Mouse (Mus musculus) lung, embryonic 15.5 days (tissue): ENCODE measurements around the gene Gpr82. TPM values are rescaled to one million over a fixed set of nuclear protein-coding genes. Genes with fewer than 3 reads are reported as not detected.

Source experiments
- ATAC-seq: fragments of 200-750 bp; cut with Nextera tagmentation; 2 replicates; pipeline ENCODE4 v1.8.0; 2017; ENCODE audit warnings: moderate number of reproducible peaks, borderline replicate concordance; ENCODE audit not compliant: low FRiP score, low TSS enrichment; ENCODE audit errors: extremely low read depth
- H3K27ac ChIP-seq: fragments of 300-500 bp; sonication (generic); 2 replicates; pipeline ENCODE4 v1.5.1; 2015; ENCODE audit warnings: moderate library complexity, mild to moderate bottlenecking, inconsistent platforms
- H3K27me3 ChIP-seq: fragments of 300-500 bp; sonication (generic); 2 replicates; pipeline ENCODE4 v1.6.1; 2015; ENCODE audit warnings: inconsistent platforms
- H3K36me3 ChIP-seq: fragments of 300-500 bp; sonication (generic); 2 replicates; pipeline ENCODE4 v1.6.1; 2015; ENCODE audit warnings: inconsistent platforms
- H3K4me1 ChIP-seq: fragments of 300-500 bp; sonication (generic); 2 replicates; pipeline ENCODE4 v1.6.1; 2015; ENCODE audit warnings: inconsistent platforms
- H3K4me2 ChIP-seq: fragments of 300-500 bp; sonication (generic); 2 replicates; pipeline ENCODE4 v1.6.1; 2015; ENCODE audit warnings: inconsistent platforms, mild to moderate bottlenecking, moderate library complexity
- H3K4me3 ChIP-seq: fragments of 300-500 bp; sonication (generic); 2 replicates; pipeline ENCODE4 v1.5.1; 2015; ENCODE audit warnings: mild to moderate bottlenecking, inconsistent platforms
- H3K9ac ChIP-seq: fragments of 300-500 bp; sonication (generic); 2 replicates; pipeline ENCODE4 v1.6.1; 2015; ENCODE audit warnings: inconsistent platforms
- H3K9me3 ChIP-seq: fragments of 300-500 bp; sonication (generic); 2 replicates; pipeline ENCODE4 v1.6.1; 2016; ENCODE audit warnings: inconsistent platforms
- WGBS: fragments of 180-500 bp; shearing (Covaris S2); methylation state at CpG from one replicate; pipeline ENCODE4 v1.1.7; 2015; 5-methylcytosine and 5-hydroxymethylcytosine counted together
- microRNA-seq: library from miRNA; unstranded; fragments of <30 nt; microRNA quantifications from one replicate; pipeline ENCODE4, GENCODE M21; 2016
- polyA plus RNA-seq: library from polyadenylated mRNA; unstranded; fragments of >200 nt; fragmentation: Nextera tagmentation; extraction: Ambion mirVana; gene quantifications from 2 replicates; pipeline ENCODE4 v1.2.1, GENCODE M21; 2015

Gpr82 gene
- polyA plus RNA-seq, 1 experiment from 2014 or later = 0.42 TPM

GRCm38 (mm10) chrX:13705051-13705450, 43.9 kb downstream of the Gpr82 start:
- ATAC-seq = no peak
- Histone ChIP-seq H3K4me1 (no peaks in the 10 kb centered on the region), H3K9me3 (no peaks in the 10 kb centered on the region), H3K9ac (no peak overlapping the region), H3K4me3 (no peak overlapping the region), H3K27ac (no peak overlapping the region), H3K36me3 (no peaks in the 10 kb centered on the region), H3K27me3 (no peaks in the 10 kb centered on the region), H3K4me2 (no peak overlapping the region)
- WGBS = 32% methylated on average over 2 of the region's 2 CpGs

- Histone ChIP-seq H3K9me3 (no peaks in the 10 kb centered on the region), H3K36me3 (no peaks in the 10 kb centered on the region), H3K27ac (no peak overlapping the region), H3K4me2 (no peak overlapping the region), H3K9ac (no peak overlapping the region), H3K27me3 (no peaks in the 10 kb centered on the region), H3K4me1 (no peaks in the 10 kb centered on the region), H3K4me3 (no peak overlapping the region)
- ATAC-seq = no peak
- 35% methylated on average over 2 of the region's 2 CpGs for WGBS
Measured at GRCm38 (mm10) chrX:13710174-13710573, 49.0 kb downstream of the Gpr82 start.

Small RNA genes within 50 kb of the gene (microRNA-seq; reads per million reads assigned to microRNA genes)
- gene Gm25246 = not detected

Other genes with a start within 250 kb of the Gpr82 start
- 0.05 TPM in 2 replicates for gene Nyx, start 195.3 kb upstream of the Gpr82 start, polyA plus RNA-seq
- 2.0 and 2.2 TPM in 2 replicates for gene Gpr34, start 29.3 kb upstream of the Gpr82 start, polyA plus RNA-seq
- 11.6 and 11.9 TPM in 2 replicates for gene Cask, start 190.0 kb downstream of the Gpr82 start, polyA plus RNA-seq